Mouse (Mus musculus): ENCODE data around the gene Dhx32.

The Dhx32 gene

DNA sequence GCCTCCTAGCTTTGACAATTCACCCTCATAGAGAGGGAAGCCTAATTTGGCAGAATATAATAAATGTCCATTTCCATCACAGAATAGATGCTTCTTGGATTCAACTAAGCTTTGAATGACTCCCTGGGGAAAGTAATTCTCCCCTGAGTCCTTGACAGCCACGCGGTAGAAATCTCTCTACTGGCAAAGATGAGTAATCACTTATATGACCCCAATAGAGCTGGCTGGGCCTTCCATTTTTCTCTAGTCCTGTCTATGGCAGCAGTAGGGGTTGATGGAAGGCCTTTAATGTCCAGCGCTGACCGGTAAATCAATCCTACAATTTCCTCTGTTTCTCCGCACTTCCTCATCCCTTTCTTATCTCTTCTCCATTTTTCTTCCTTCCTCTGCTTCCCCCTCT, 7.3 kb downstream of the Dhx32 start:
- no peak for DNase-seq (ENCODE audit: low spot score in 2 of 2)

DNA sequence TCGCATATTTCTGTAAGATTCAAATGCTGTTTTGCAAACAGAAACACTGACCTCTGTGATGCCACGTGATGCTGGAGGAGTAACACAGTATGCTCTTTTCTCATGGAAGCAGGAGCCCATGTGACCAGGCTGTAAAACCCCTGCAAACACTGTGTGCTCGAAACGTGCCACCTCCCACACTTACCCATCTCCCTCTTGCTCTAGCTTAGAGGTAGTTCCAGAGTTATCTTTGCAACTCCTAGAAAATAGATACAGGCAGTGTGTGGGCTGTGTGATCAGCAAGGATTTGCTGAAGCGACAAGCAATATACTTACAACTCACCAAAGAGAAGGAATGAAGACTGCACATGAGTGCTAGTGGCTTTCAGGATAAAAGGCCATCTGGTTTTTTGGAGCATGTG, 14.0 kb downstream of the Dhx32 start:
- peak in 1 of 2 experiments; percentile 52 for DNase-seq (ENCODE audit: low spot score in 2 of 2)

DNA sequence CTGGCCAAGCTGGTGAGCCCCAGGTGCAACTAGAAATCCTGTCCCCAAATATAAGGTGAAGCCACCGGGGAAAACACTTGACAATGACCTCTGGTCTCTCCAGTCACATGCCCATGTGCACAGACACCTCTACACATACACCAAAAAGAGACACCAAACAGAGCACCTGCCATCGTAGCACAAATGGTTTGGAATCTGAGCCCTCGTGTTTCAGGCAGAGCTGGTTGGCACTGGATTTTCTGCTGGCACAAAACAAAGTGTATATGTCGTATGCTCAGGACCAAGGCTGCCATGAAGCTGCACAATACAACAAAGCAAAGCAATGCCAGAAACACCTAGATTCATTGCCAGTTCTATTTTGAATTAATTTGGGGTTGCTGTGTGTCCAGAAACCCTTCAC, 14.5 kb downstream of the Dhx32 start:
- DNase-seq (ENCODE audit: low spot score in 2 of 2), result no peak

DNA sequence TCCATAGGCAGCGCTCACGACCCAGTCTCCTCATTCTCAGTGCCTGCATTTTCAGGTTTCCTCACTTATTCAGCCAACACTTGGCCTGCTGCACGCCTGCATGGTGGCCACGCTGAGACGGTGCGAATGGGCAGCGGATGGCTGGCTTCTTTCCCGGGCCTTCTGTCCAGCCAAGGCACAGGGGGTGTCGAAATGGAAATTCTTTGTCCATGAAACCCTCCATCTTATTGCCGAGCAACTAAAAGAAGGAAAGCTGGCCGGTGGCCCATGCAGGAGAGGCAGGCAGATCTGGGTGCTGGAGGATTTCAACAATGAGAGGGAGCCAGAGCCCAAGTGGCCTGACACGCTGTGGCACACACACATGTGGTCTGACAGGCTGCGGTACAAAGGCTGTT, 16.7 kb downstream of the Dhx32 start:
- peak; percentile 88 for DNase-seq (ENCODE audit: low spot score in 2 of 2)

- DNase-seq (ENCODE audit: low spot score in 2 of 2), result no peak
Observed at GRCm38 (mm10) chr7:133765240-133765848, 17.2 kb downstream of the Dhx32 start.

DNA sequence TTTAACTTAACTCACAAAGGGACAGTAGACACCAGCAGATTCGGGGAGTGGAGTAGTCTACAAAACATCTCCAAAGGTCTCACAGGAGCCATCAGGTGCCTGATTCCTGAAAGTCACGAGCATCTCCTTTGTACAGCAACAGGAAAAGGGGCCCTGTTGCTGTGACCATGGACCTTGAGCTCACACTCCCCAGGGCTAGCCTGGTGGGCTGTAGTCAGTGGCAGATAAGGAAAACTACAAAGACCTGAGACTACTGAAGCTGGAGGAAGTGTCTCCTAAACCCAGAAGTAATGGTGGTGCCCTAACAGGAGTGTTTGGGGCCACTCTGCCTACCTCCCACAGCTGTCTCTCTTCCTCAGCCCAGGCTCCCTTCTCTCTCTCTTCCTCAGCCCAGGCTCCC, 18.1 kb downstream of the Dhx32 start:
- DNase-seq (ENCODE audit: low spot score in 2 of 2), result no peak

GRCm38 (mm10) chr7:133762696-133763095, 19.8 kb downstream of the Dhx32 start:
- no peak for DNase-seq (ENCODE audit: low spot score in 2 of 2)

GRCm38 (mm10) chr7:133759611-133760353, 22.7 kb downstream of the Dhx32 start:
- peak; percentile 55 to 56 for DNase-seq (ENCODE audit: low spot score in 2 of 2)

- DNase-seq (ENCODE audit: low spot score in 2 of 2), result no peak
Observed at GRCm38 (mm10) chr7:133758716-133759115, 23.8 kb downstream of the Dhx32 start.

GRCm38 (mm10) chr7:133757961-133758455, 24.5 kb downstream of the Dhx32 start:
- no peak for DNase-seq (ENCODE audit: low spot score in 2 of 2)

- no peak for DNase-seq (ENCODE audit: low spot score in 2 of 2)
Observed at GRCm38 (mm10) chr7:133751163-133751562, 31.4 kb downstream of the Dhx32 start.

GRCm38 (mm10) chr7:133750666-133751065, 31.9 kb downstream of the Dhx32 start:
- no peak for DNase-seq (ENCODE audit: low spot score in 2 of 2)

- no peak for DNase-seq (ENCODE audit: low spot score in 2 of 2)
Observed at GRCm38 (mm10) chr7:133748753-133749152, 33.8 kb downstream of the Dhx32 start.

GRCm38 (mm10) chr7:133747372-133747771, 35.2 kb downstream of the Dhx32 start:
- no peak for DNase-seq (ENCODE audit: low spot score in 2 of 2)

DNA sequence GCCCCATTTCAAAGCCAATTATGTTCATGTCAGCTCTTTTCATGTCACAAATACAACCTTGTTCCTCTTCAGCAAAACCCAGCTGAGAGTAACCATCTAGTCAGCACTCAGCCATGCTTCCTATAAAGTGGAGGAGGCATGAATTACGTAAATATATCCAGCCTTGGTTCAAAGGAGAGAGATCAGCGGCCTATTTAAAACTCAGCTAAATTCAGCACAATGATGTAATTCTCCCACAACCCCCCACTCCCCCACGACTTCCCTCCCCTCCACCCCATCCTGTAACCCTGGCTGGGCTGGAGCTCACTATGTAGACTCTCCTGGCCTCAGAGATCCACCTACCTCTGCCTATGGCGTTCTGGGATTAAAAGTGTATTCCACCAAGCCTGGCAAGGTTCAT, 37.8 kb downstream of the Dhx32 start:
- no peak for DNase-seq (ENCODE audit: low spot score in 2 of 2)

DNA sequence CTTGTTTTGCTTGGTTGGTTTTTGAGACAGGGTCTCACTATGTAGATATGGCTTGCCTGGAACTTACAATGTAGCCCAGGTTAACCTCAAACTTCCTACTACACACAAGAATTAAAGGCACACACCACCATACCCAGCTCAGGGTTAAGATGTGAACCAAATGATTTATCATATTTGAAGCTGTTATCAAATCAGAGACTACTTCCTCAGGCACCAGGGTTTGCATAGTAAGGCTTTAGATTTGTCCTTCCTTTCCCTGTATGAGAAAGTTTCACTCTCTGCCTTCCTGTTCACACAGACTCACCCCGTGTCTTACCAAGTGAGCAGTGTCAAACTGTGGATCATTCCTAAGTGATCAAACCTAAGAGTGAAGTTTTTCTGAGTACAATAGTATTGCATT, 38.3 kb downstream of the Dhx32 start:
- DNase-seq (ENCODE audit: low spot score in 2 of 2), result no peak

- DNase-seq (ENCODE audit: low spot score in 2 of 2), result peak in 1 of 2 experiments; percentile 44
Observed at GRCm38 (mm10) chr7:133743611-133744010, 38.9 kb downstream of the Dhx32 start.

GRCm38 (mm10) chr7:133742530-133743325, 39.8 kb downstream of the Dhx32 start:
- no peak for DNase-seq (ENCODE audit: low spot score in 2 of 2)

DNA sequence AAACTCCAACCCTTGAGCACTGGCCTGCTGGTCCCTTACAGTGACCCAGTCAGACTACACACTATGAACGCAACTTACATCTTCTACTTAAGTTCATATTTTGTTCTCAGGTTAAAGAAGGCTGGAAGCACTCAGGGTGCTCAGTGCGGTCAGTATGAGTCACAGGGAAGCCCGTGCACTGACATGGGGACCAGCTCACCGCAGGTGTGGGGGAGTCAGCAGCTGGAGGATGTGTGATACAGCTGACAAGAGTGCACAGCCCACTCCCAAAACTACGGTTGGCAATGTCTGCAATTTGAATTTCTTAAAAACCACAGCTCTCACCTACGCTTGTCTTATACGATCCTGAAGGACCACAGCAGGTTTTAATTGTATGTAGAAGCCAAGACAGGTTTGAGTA, 42.0 kb downstream of the Dhx32 start:
- DNase-seq (ENCODE audit: low spot score in 2 of 2), result no peak

DNA sequence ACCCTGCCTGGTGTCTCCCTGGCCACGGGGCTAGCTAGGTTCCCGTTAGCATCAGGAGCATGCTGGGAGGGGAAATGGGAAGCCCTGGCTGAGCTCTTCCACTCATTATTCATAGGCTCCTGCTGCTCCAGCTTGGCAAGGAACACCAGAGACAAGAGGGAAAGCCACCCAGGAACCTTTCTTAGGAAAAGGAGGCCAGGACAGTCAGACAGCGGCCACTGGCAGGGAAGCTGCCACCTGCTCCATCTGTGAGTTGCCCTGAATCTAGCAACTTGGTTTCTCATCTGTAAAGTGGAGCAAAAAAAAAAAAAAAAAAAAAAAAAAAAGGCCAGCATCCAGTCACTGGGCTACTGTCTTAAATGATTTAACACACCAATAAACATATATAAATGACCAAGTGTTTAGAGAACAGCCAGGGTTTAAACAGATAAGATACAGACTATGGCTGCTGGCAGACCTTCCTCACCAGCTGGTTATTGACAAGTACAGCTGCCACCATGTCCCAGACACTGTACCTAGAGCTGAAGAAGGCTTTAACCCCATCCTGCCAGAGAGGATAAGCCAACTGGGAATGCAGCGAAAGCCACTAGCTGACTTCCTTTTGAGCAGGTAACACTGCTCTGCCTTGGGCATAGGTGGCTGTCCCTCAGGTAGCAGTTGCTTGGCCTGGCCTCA, 50.4 kb downstream of the Dhx32 start:
- DNase-seq (ENCODE audit: low spot score in 2 of 2), result no peak

DNA sequence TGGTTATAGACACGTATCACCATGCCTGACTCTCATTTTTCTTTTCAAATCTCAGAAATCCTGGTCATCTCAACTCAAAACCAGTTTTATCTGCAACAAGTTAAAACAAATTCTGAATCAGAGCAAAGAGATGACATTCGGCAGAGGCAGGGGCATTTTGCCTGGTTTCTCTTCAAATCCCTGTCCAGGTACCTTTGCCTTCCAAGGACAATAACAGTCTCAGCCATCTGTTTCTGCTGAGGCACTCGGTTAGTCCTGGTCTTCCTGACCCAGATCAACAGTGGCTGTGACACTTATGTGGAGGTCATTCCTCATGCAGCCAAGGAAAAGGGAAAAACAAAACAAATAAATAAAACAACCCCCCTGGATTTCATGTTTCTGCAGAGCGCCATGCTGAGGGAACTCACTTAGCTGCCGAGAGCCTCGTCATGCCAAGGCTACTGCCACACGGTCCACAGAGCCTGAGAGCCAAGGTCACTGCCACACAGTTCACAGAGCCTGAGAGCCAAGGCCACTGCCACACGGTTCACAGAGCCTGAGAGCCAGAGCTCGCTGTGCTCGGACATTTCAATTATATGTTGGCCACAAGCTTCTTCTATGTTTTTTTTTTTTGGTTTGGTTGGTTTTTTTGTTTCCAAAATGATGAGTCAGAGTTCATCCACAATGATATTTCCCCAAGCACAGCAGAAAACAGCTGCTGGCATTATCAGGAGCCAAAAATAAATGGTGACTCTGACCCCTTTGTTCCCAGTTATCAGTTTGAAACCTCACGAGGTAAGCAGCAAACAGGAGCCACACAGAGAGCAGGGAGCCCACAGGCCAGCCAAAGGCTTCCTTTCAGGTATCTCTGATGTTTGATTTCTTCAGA, 52.0 kb downstream of the Dhx32 start:
- DNase-seq (ENCODE audit: low spot score in 2 of 2), result no peak

Measured in right cerebral cortex, postnatal 10 days (tissue).